Mouse (Mus musculus): ENCODE measurements around the gene Bak1.

DNA sequence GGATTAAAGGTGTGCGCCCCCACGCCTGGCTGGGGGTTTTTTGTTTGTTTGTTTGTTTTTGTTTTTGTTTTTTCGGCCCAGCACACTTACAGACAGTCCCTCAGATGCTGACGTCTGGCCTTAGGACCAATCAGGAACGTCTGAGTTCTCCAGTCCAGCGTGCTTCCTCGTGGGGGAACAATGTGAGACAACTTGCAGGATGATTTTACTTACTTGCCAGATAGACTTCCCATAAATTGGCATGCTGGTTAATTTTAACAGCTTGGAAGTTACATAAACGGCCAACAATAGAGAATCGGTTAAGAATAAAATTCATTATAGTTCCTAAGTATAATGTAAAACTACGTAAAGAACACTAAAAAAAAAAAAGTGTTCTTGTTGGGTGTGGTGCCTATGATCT, 17.6 kb downstream of the Bak1 start:
- TF ChIP-seq GATA1 (IDR thresholded peaks at IDR 0.05; ENCODE audit: low read depth, low read length), result no peak
- no peak for TF ChIP-seq BHLHE40 (IDR thresholded peaks at IDR 0.05; ENCODE audit: borderline replicate concordance, low read depth, low read length)
- TF ChIP-seq E2F4 (IDR thresholded peaks at IDR 0.05; ENCODE audit: borderline replicate concordance, low read depth, low read length), result no peak
- no peak for TF ChIP-seq POLR2A (IDR thresholded peaks at IDR 0.05; ENCODE audit: control insufficient read depth in 1 of 2, insufficient read depth in 1 of 2, low read depth in 1 of 2, low read length in 2 of 2, poor library complexity in 1 of 2)
- no peak for TF ChIP-seq UBTF (IDR thresholded peaks at IDR 0.05; ENCODE audit: borderline replicate concordance, insufficient read depth, low read depth, low read length)
- no peak for TF ChIP-seq TCF12 (IDR thresholded peaks at IDR 0.05; ENCODE audit: low read depth, low read length)
- no peak for TF ChIP-seq ZNF384 (IDR thresholded peaks at IDR 0.05; ENCODE audit: low read depth, low read length)
- TF ChIP-seq POLR2AphosphoS2 (IDR thresholded peaks at IDR 0.05; ENCODE audit: low read length), result no peak
- no peak for TF ChIP-seq USF1 (IDR thresholded peaks at IDR 0.05; ENCODE audit: low read depth, low read length)
- TF ChIP-seq EP300 (IDR thresholded peaks at IDR 0.05; ENCODE audit: low read depth in 1 of 2, low read length in 2 of 2), result no peak

Data from MEL (cell line).